Mouse (Mus musculus) myocyte (in vitro differentiated cells): Measurements from ENCODE around the gene Uts2b.

Experiments used
- E2F4 ChIP-seq: IDR thresholded peaks from one replicate; pipeline ENCODE4 v1.6.1; 2011; ENCODE audit warnings: mild to moderate bottlenecking, control low read depth, moderate library complexity; ENCODE audit not compliant: insufficient read depth
- MAX ChIP-seq: IDR thresholded peaks from one replicate; pipeline ENCODE4 v1.6.1; 2011; ENCODE audit warnings: low read depth, mild to moderate bottlenecking, control low read depth
- POLR2A ChIP-seq: IDR thresholded peaks from one replicate; pipeline ENCODE4 v1.6.1; 2011; ENCODE audit warnings: low read depth, mild to moderate bottlenecking, control low read depth, moderate library complexity; ENCODE audit not compliant: insufficient read length
- TCF3 ChIP-seq: IDR thresholded peaks from one replicate; pipeline ENCODE4 v1.6.1; 2011; ENCODE audit warnings: low read depth, control low read depth; ENCODE audit not compliant: insufficient read length
- USF1 ChIP-seq: IDR thresholded peaks from one replicate; pipeline ENCODE4 v1.6.1; 2011; ENCODE audit warnings: low read depth, mild to moderate bottlenecking, control low read depth, moderate library complexity

DNA sequence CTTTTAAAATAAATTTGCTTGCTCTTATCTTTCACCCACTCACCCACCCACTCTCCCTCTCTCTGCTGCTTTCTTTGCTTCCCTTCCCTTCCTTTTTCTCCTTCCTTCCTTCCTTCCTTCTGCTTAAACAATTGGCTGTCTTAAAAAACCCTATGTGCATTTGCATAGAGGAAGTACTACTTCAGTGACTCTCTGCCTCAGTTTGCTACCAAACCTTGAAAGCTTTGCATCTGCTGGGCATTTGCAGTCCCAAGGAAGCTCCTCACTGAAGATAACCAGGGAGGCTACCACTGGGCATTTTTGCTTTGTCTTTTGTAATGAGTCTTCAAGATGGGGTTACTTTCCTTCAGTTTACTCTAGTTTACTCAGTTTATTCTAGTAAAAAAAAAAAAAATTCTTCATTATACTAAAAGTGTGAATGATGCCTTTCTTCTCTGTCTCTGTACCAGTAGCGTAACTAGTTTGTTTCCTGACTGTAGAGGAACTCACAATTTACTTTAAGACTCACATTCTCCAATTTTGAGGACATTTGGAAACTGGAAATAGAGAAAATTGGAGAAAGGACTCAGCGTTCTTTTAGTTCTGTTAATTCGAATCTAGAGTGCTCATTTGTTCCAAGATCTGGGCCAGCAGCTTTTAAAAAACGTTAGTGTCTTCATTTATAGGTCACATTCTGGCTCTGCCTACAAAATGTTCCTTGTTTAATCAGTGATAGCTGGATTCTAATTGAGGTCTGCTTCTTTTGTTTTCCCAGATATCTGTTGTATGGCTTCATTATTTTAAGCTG is 25.4 kb upstream of the Uts2b start:
- no peak for TF ChIP-seq TCF3
- TF ChIP-seq E2F4 = no peak
- no peak for TF ChIP-seq POLR2A
- no peak for TF ChIP-seq USF1
- TF ChIP-seq MAX = no peak
